Mouse (Mus musculus): ENCODE measurements at regions not wholly inside any gene's neighbourhood (a gene's known extent, or its start where the extent isn't known, plus 50 kb on each side); places are given as distances from the start of the nearest gene placed in this dataset.

- no peak for DNase-seq
These were observed 337.0 kb downstream of the Ptpru start for GRCm38 (mm10) chr4:131500928-131501650.

GRCm38 (mm10) chr4:131508154-131508553, 329.9 kb downstream of the Ptpru start:
- DNase-seq, result no peak

- DNase-seq, result no peak
These were observed 326.5 kb downstream of the Ptpru start for GRCm38 (mm10) chr4:131511586-131511985.

GRCm38 (mm10) chr4:131512768-131513167, 325.3 kb downstream of the Ptpru start:
- no peak for DNase-seq

- DNase-seq, result no peak
These were observed 317.3 kb downstream of the Ptpru start for GRCm38 (mm10) chr4:131520636-131521306.

GRCm38 (mm10) chr4:131521307-131521651, 316.8 kb downstream of the Ptpru start:
- no peak for DNase-seq

- DNase-seq, result no peak
These were observed 312.9 kb downstream of the Ptpru start for GRCm38 (mm10) chr4:131525236-131525635.

- DNase-seq, result no peak
These were observed 307.6 kb downstream of the Ptpru start for GRCm38 (mm10) chr4:131530491-131530890.

GRCm38 (mm10) chr4:131531003-131531402, 307.1 kb downstream of the Ptpru start:
- no peak for DNase-seq

- no peak for DNase-seq
These were observed 303.3 kb downstream of the Ptpru start for GRCm38 (mm10) chr4:131534831-131535230.

GRCm38 (mm10) chr4:131538237-131538636, 299.9 kb downstream of the Ptpru start:
- no peak for DNase-seq

- DNase-seq, result no peak
These were observed 291.5 kb downstream of the Ptpru start for GRCm38 (mm10) chr4:131546422-131547200.

GRCm38 (mm10) chr4:131549581-131549980, 288.5 kb downstream of the Ptpru start:
- DNase-seq, result no peak

- DNase-seq, result no peak
These were observed 279.6 kb downstream of the Ptpru start for GRCm38 (mm10) chr4:131558513-131558912.

GRCm38 (mm10) chr4:131563851-131564250, 274.2 kb downstream of the Ptpru start:
- DNase-seq, result peak; percentile 13

GRCm38 (mm10) chr4:131565203-131565602, 272.9 kb downstream of the Ptpru start:
- DNase-seq, result no peak

GRCm38 (mm10) chr4:131567241-131567640, 270.8 kb downstream of the Ptpru start:
- no peak for DNase-seq

GRCm38 (mm10) chr4:131569156-131569555, 268.9 kb downstream of the Ptpru start:
- peak; percentile 1 for DNase-seq

GRCm38 (mm10) chr4:131577571-131577970, 260.5 kb downstream of the Ptpru start:
- no peak for DNase-seq

GRCm38 (mm10) chr4:131585946-131586345, 252.1 kb downstream of the Ptpru start:
- DNase-seq, result no peak

- no peak for DNase-seq
These were observed 250.6 kb downstream of the Ptpru start for GRCm38 (mm10) chr4:131587536-131587935.

GRCm38 (mm10) chr4:131590136-131590535, 248.0 kb downstream of the Ptpru start:
- DNase-seq, result no peak

- no peak for DNase-seq
These were observed 246.6 kb downstream of the Ptpru start for GRCm38 (mm10) chr4:131591456-131591855.
